Mouse (Mus musculus) lung, embryonic 15.5 days (tissue): Measurements from ENCODE around the gene Tdg. TPM values are rescaled to one million over a fixed set of nuclear protein-coding genes. Genes with fewer than 3 reads are reported as not detected.

Source experiments
- ATAC-seq: fragments of 200-750 bp; cut with Nextera tagmentation; 2 replicates; pipeline ENCODE4 v1.8.0; 2017; ENCODE audit warnings: moderate number of reproducible peaks, borderline replicate concordance; ENCODE audit not compliant: low FRiP score, low TSS enrichment; ENCODE audit errors: extremely low read depth
- H3K27ac ChIP-seq: fragments of 300-500 bp; sonication (generic); 2 replicates; pipeline ENCODE4 v1.5.1; 2015; ENCODE audit warnings: moderate library complexity, mild to moderate bottlenecking, inconsistent platforms
- H3K27me3 ChIP-seq: fragments of 300-500 bp; sonication (generic); 2 replicates; pipeline ENCODE4 v1.6.1; 2015; ENCODE audit warnings: inconsistent platforms
- H3K36me3 ChIP-seq: fragments of 300-500 bp; sonication (generic); 2 replicates; pipeline ENCODE4 v1.6.1; 2015; ENCODE audit warnings: inconsistent platforms
- H3K4me1 ChIP-seq: fragments of 300-500 bp; sonication (generic); 2 replicates; pipeline ENCODE4 v1.6.1; 2015; ENCODE audit warnings: inconsistent platforms
- H3K4me2 ChIP-seq: fragments of 300-500 bp; sonication (generic); 2 replicates; pipeline ENCODE4 v1.6.1; 2015; ENCODE audit warnings: inconsistent platforms, mild to moderate bottlenecking, moderate library complexity
- H3K4me3 ChIP-seq: fragments of 300-500 bp; sonication (generic); 2 replicates; pipeline ENCODE4 v1.5.1; 2015; ENCODE audit warnings: mild to moderate bottlenecking, inconsistent platforms
- H3K9ac ChIP-seq: fragments of 300-500 bp; sonication (generic); 2 replicates; pipeline ENCODE4 v1.6.1; 2015; ENCODE audit warnings: inconsistent platforms
- H3K9me3 ChIP-seq: fragments of 300-500 bp; sonication (generic); 2 replicates; pipeline ENCODE4 v1.6.1; 2016; ENCODE audit warnings: inconsistent platforms
- WGBS: fragments of 180-500 bp; shearing (Covaris S2); methylation state at CpG from one replicate; pipeline ENCODE4 v1.1.7; 2015; 5-methylcytosine and 5-hydroxymethylcytosine counted together
- polyA plus RNA-seq: library from polyadenylated mRNA; unstranded; fragments of >200 nt; fragmentation: Nextera tagmentation; extraction: Ambion mirVana; gene quantifications from 2 replicates; pipeline ENCODE4 v1.2.1, GENCODE M21; 2015

The Tdg gene
- polyA plus RNA-seq, 1 experiment from 2014 or later = 131 TPM

DNA sequence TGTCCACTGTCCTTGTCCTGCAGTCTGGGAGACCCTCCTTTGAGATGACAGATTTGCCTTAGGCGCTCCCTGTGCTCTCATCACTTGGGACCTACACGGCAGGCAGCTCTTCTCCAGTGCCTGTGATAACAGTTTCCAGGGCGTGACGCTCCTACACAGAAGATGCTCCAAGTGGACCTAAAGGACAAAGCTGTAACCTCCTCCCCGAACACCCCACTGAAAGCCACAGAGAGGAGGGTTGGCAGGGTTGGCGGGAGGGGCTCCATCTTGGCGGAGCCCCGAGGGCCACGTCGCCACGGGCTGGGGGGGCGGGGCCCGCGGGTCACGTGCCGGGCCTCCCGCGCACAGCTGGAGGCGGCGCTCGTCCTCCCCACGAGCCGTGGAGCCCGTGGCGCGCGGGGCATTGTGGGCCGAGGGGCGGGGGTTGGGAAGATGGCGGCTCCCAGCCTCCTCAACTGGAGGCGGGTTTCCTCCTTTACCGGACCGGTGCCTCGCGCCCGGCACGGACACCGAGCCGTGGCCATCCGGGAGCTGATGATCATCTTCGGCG lies 69.2 kb downstream of the Tdg start:
- Histone ChIP-seq H3K4me3 (peak overlapping the region; percentile 95), H3K9ac (peak overlapping the region; percentile 84), H3K9me3 (no peaks in the 10 kb centered on the region), H3K27me3 (no peaks in the 10 kb centered on the region), H3K27ac (peak overlapping the region; percentile 74), H3K4me2 (peak overlapping the region; percentile 78), H3K36me3 (peaks cover 10% of the 10 kb centered on the region; the same call in 1 of the 2 replicates), H3K4me1 (peaks cover 28% of the 10 kb centered on the region)
- ATAC-seq = peak; percentile 96
- WGBS = 1% methylated on average over 42 of the region's 42 CpGs

DNA sequence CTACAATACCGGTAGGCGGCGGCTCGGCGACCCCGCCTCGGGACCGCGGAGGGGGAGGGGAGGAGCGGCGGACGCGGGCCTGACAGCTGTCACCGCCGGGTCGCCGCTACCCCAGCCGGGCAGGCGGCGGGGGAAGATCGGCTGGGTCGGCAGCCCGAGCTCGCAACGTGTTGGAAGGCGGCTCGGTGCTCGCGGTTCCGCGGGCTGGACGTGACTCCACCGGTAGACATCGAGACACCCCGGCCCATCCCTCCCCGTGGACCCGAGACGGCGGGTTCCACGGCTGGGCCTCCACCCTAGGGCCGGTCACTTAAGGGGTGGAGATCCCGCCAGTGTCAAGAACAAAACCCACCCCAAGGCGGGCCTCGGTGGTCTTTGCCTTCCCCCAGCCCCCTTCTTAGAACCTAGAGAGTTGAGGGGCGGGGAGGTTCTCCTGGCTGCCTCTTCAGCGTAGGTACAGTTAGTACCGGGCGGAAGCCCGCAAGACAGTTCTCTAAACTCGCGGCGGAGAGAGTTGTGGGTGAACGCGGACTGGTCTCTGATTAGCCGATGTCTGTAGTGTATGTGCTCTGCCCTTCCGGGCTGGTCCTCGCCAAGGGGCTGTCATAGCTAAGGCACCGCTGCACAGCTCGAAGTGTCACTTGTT lies 69.8 kb downstream of the Tdg start:
- Histone ChIP-seq H3K4me2 (peak overlapping the region; percentile 78), H3K4me3 (peak overlapping the region; percentile 95), H3K27me3 (no peaks in the 10 kb centered on the region), H3K9ac (peak overlapping the region; percentile 84), H3K36me3 (peaks cover 14% of the 10 kb centered on the region; the same call in 1 of the 2 replicates), H3K4me1 (peaks cover 28% of the 10 kb centered on the region), H3K27ac (peak overlapping the region; percentile 74), H3K9me3 (no peaks in the 10 kb centered on the region)
- under 1% methylated on average over 59 of the region's 59 CpGs for WGBS
- peak; percentile 76 for ATAC-seq

Other genes starting within 250 kb of the Tdg start
- not detected in 2 replicates for gene Gm1553, start 137.2 kb upstream of the Tdg start, polyA plus RNA-seq
- gene 1190007I07Rik, start 6.6 kb upstream of the Tdg start, polyA plus RNA-seq = 34.3 and 40.5 TPM in 2 replicates
- gene Glt8d2, start 60.8 kb downstream of the Tdg start, polyA plus RNA-seq = 3.0 and 3.9 TPM in 2 replicates
- 32.1 and 37.3 TPM in 2 replicates for gene Hcfc2, start 66.3 kb downstream of the Tdg start, polyA plus RNA-seq
- gene Nfyb, start 134.3 kb downstream of the Tdg start, polyA plus RNA-seq = 47.6 and 50.1 TPM in 2 replicates
- 118 and 123 TPM in 2 replicates for gene Txnrd1, start 204.1 kb downstream of the Tdg start, polyA plus RNA-seq
- gene Eid3, start 236.8 kb downstream of the Tdg start, polyA plus RNA-seq = 0.24 and 0.56 TPM in 2 replicates